Mouse (Mus musculus) embryonic fibroblast, embryonic 13.5 days (primary cell): ENCODE measurements around the gene Tmem108.

ENCODE experiments used
- CTCF ChIP-seq: IDR thresholded peaks from 2 replicates; pipeline ENCODE4 v1.5.1; 2011; ENCODE audit warnings: mild to moderate bottlenecking, control low read depth, low read length, moderate library complexity, borderline replicate concordance; ENCODE audit not compliant: insufficient read depth
- POLR2A ChIP-seq: IDR thresholded peaks from 2 replicates; pipeline ENCODE4 v1.6.1; 2011; ENCODE audit warnings: low read depth, mild to moderate bottlenecking, control low read depth, low read length, moderate library complexity

DNA sequence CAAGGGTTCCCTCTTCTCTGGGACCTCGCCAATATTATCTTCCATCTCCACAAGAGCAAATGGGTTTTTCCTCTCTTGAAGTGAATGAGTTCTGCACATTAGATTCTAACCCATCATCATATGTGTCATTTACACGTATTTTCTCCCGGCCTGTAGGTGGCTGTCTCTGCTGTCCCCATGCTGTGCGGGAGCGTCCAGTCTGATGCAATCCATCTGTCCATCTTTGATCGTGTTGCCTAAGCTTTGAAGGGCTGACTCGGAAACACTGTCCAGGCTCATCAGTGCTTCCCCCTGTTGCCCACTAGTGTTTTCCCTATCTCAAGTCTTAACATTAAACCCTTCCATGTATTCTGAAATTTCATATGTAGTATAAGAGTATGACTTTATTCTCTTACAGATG is 36.1 kb downstream of the Tmem108 start:
- no peak for TF ChIP-seq CTCF
- no peak for TF ChIP-seq POLR2A
